ENCODE assay signal across 11 mouse cellular contexts in the genomic region with DNA sequence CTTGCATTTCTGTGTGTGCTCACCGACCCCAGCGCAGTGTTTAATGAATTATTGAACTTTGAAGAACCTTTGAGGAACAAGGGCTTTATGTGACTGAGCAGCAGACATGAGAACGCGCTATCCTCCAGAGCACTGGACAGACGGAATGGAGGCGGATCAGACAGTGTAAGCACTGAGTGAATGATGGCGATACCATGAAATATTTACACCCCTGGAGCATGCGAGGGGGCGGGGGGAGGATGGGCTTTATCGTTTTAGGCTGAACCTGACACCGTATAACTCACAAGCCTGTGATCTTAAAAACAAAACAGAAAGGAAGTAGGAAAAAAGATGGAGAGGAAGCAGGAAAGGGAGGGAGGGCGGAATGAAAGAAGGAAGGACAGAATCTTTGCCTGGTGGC. TPM values are rescaled to one million over a fixed set of nuclear protein-coding genes. Genes with fewer than 3 reads are reported as not detected.
DNase-seq lines count a peak whose midpoint lies in the region; ATAC-seq and TF ChIP-seq lines count a peak whose summit lies in the region.
"Had no signal": no experiment of that assay in that cellular context is flagged by ENCODE, and none has a peak within 500 bp of the region (broad histone marks: within the 10 kb centered on the region; RNA-seq: fewer than 3 reads in every experiment).

No protein-coding gene starts in this region.

- H3K4me3 ChIP-seq in kidney, adult 2 months (ENCODE audit: insufficient read depth, low read depth, low read length), result peak overlapping the region; percentile 32
- no peak overlapping the region for H3K4me3 ChIP-seq in neural tube, embryonic 11.5 days (ENCODE audit: low read depth, low read length)
- no peak overlapping the region for H3K4me3 ChIP-seq in liver, embryonic 15.5 days (replicated peaks)
- H3K4me3 ChIP-seq in stomach, embryonic 15.5 days (replicated peaks), result no peak overlapping the region

- H3K36me3 ChIP-seq in kidney, adult 2 months (ENCODE audit: control insufficient read depth, insufficient read depth, low read length), result no peaks in the 10 kb centered on the region
- no peaks in the 10 kb centered on the region for H3K36me3 ChIP-seq in neural tube, embryonic 11.5 days (ENCODE audit: control insufficient read depth, insufficient read depth, low read length)
- no peaks in the 10 kb centered on the region for H3K36me3 ChIP-seq in liver, embryonic 15.5 days (replicated peaks)
- H3K36me3 ChIP-seq in stomach, embryonic 15.5 days, result no peaks in the 10 kb centered on the region

- 45% methylated on average over 12 of the region's 12 CpGs for WGBS in kidney, adult 2 months
- WGBS in neural tube, embryonic 11.5 days, result 35% methylated on average over 12 of the region's 12 CpGs
- WGBS in liver, embryonic 15.5 days (ENCODE audit: insufficient replicate concordance), result 54% methylated on average over 12 of the region's 12 CpGs
- WGBS in stomach, embryonic 15.5 days, result 24% methylated on average over 12 of the region's 12 CpGs

- H3K4me1 ChIP-seq in kidney, adult 2 months (ENCODE audit: control insufficient read depth, insufficient read depth, low read length), result peaks cover 9% of the 10 kb centered on the region; the same call in 1 of the 2 replicates
- peaks cover 25% of the 10 kb centered on the region for H3K4me1 ChIP-seq in neural tube, embryonic 11.5 days (ENCODE audit: control insufficient read depth, insufficient read depth, low read length)
- peaks cover 25% of the 10 kb centered on the region for H3K4me1 ChIP-seq in liver, embryonic 15.5 days (replicated peaks)
- H3K4me1 ChIP-seq in stomach, embryonic 15.5 days, result 0 out of 2 replicates have a peak, but pooled peaks cover 2% of the 10 kb centered on the region

- 0 out of 2 replicates have a peak overlapping the region, but pooled peaks have one; percentile 5 for H3K4me2 ChIP-seq in neural tube, embryonic 11.5 days (ENCODE audit: low read depth)
- 0 out of 2 replicates have a peak overlapping the region, but pooled peaks have one; percentile 1 for H3K4me2 ChIP-seq in liver, embryonic 15.5 days
- no peak overlapping the region for H3K4me2 ChIP-seq in stomach, embryonic 15.5 days
- H3K4me2 ChIP-seq: hindbrain, embryonic 14.5 days had no signal

- peak; percentile 61 for ATAC-seq in neural tube, embryonic 11.5 days (ENCODE audit: insufficient read depth, low FRiP score, low TSS enrichment)
- no peak for ATAC-seq in liver, embryonic 15.5 days (ENCODE audit: insufficient read depth)
- ATAC-seq in stomach, embryonic 15.5 days (ENCODE audit: insufficient read depth, low FRiP score, low read depth), result 0 out of 2 replicates have a peak, but pooled peaks have one; percentile 35

- no peaks in the 10 kb centered on the region for H3K9me3 ChIP-seq in neural tube, embryonic 11.5 days (ENCODE audit: control insufficient read depth, low read length)
- H3K9me3 ChIP-seq in liver, embryonic 15.5 days (replicated peaks), result no peaks in the 10 kb centered on the region
- no peaks in the 10 kb centered on the region for H3K9me3 ChIP-seq in stomach, embryonic 15.5 days

- TF ChIP-seq POLR2A in kidney, adult 2 months (IDR thresholded peaks at IDR 0.05; ENCODE audit: low read depth, low read length), result no peak

- no peak for TF ChIP-seq CTCF in kidney, adult 2 months (conservative IDR thresholded peaks at IDR 0.05; ENCODE audit: insufficient read depth, insufficient read length, low read depth, low read length)

- 0 out of 2 replicates have a peak overlapping the region, but pooled peaks have one; percentile 35 for H3K27ac ChIP-seq in kidney, adult 2 months (ENCODE audit: insufficient read depth, low read depth, low read length)
- 0 out of 2 replicates have a peak overlapping the region, but pooled peaks have one; percentile 11 for H3K27ac ChIP-seq in neural tube, embryonic 11.5 days (ENCODE audit: low read depth, low read length)
- peak overlapping the region; percentile 29; the same call in 1 of the 2 replicates for H3K27ac ChIP-seq in liver, embryonic 15.5 days (replicated peaks)
- no peak overlapping the region for H3K27ac ChIP-seq in stomach, embryonic 15.5 days
- H3K27ac ChIP-seq: hindbrain, embryonic 14.5 days; macrophage had no signal

- DNase-seq in kidney, adult 2 months, result no peak
- DNase-seq in kidney, postnatal 36 days, result no peak
- DNase-seq in neural tube, embryonic 11.5 days (ENCODE audit: low spot score), result peak; percentile 54
- no peak for DNase-seq in neural tube, embryonic 10.5 days (ENCODE audit: extremely low spot score, low spot score)
- DNase-seq in gastrocnemius, postnatal 25 days, result no peak
- DNase-seq in kidney, adult 8-10 months, result no peak
- DNase-seq: layer of hippocampus, adult 9-11 months had no signal

- H3K27me3 ChIP-seq in kidney, adult 2 months (replicated peaks; ENCODE audit: control insufficient read depth, insufficient read depth, low read length), result no peaks in the 10 kb centered on the region
- peaks cover 4% of the 10 kb centered on the region; the same call in 1 of the 2 replicates for H3K27me3 ChIP-seq in neural tube, embryonic 11.5 days (ENCODE audit: control insufficient read depth, insufficient read depth, low read length)
- no peaks in the 10 kb centered on the region for H3K27me3 ChIP-seq in liver, embryonic 15.5 days
- H3K27me3 ChIP-seq in stomach, embryonic 15.5 days (replicated peaks), result no peaks in the 10 kb centered on the region

- no peak overlapping the region for H3K9ac ChIP-seq in neural tube, embryonic 11.5 days (ENCODE audit: low read length)
- no peak overlapping the region for H3K9ac ChIP-seq in liver, embryonic 15.5 days
- no peak overlapping the region for H3K9ac ChIP-seq in stomach, embryonic 15.5 days
- H3K9ac ChIP-seq: hindbrain, embryonic 14.5 days had no signal

RNA-seq across cellular contexts. Expression of a gene that starts 57.6 kb away (rescaled TPM):
- polyA plus RNA-seq in kidney, adult 2 months (2012; rRNA removed), result 40.9 and 43.9 TPM in 2 replicates
- 113 and 117 TPM in 2 replicates for polyA plus RNA-seq in neural tube, embryonic 11.5 days (2014; fragmentation: Nextera tagmentation; extraction: Ambion mirVana)
- 16.8 and 19.3 TPM in 2 replicates for polyA plus RNA-seq in liver, embryonic 15.5 days (2015; fragmentation: Nextera tagmentation; extraction: Ambion mirVana)
- polyA plus RNA-seq in stomach, embryonic 15.5 days (2015; fragmentation: Nextera tagmentation; extraction: Ambion mirVana), result 62.5 and 69.2 TPM in 2 replicates
- total RNA-seq in gastrocnemius, postnatal 25 days (2021), result 10 to 100 TPM; 69.3 to 76.3 TPM

RNA-seq across cellular contexts. Expression of a gene that starts 57.8 kb away (rescaled TPM):
- 1.6 and 2.1 TPM in 2 replicates for polyA plus RNA-seq in kidney, adult 2 months (2012; rRNA removed)
- 13.6 and 14.5 TPM in 2 replicates for polyA plus RNA-seq in neural tube, embryonic 11.5 days (2014; fragmentation: Nextera tagmentation; extraction: Ambion mirVana)
- polyA plus RNA-seq in liver, embryonic 15.5 days (2015; fragmentation: Nextera tagmentation; extraction: Ambion mirVana), result 1.3 and 2.7 TPM in 2 replicates
- polyA plus RNA-seq in stomach, embryonic 15.5 days (2015; fragmentation: Nextera tagmentation; extraction: Ambion mirVana), result 8.9 and 10.9 TPM in 2 replicates
- total RNA-seq in gastrocnemius, postnatal 25 days (2021), result 1 to 10 TPM; 4.1 to 4.9 TPM
